Mouse (Mus musculus) heart, postnatal 10 days (tissue): ENCODE results near the gene Gm36864. TPM values are rescaled to one million over a fixed set of nuclear protein-coding genes. Genes with fewer than 3 reads are reported as not detected.
"Not testable (repeated sequence)": the region's sequence is repeated elsewhere in the genome, so short reads cannot be mapped to it uniquely, and the experiment has no call there.

Source experiments
- DNase-seq, 2 experiments: peaks; one replicate each; pipeline ENCODE4 v3.0.0; 2021
- intact Hi-C: fragments of 180-260 bp; cut with DNase I; formaldehyde crosslinking; loops from one replicate; pipeline ENCODE4 v1.15.1; 2025
- total RNA-seq, 2 experiments: library from RNA; stranded (reverse); gene quantifications; 2 replicates each; pipeline ENCODE4 v1.2.3; 2021

Gm36864 gene
- not detected for total RNA-seq

DNA sequence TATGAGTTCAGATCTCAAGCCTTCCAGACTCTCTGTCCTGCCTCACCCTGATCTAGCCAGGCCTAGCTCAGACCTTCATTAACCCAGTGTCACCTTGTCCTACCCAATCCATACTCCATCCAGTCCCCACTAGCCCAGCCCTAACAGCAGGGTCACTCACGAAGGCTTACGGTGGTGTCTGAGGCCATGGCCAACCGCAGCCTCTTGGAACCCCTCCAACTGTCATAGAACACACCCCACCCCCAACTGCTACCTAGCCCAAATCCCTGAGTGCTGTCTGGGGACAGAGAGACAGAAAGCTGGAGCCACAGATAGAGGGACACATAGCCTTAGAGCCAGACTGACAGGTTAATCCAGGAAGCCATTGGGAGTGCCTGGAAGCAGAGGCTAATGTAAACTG, at the start of gene Gm36864:
TSS of gene Gm36864 (plus strand) at position 269 of the 400 bp plus-strand sequence.
- no peak for DNase-seq
- intact Hi-C loops, result no loop called here

DNA sequence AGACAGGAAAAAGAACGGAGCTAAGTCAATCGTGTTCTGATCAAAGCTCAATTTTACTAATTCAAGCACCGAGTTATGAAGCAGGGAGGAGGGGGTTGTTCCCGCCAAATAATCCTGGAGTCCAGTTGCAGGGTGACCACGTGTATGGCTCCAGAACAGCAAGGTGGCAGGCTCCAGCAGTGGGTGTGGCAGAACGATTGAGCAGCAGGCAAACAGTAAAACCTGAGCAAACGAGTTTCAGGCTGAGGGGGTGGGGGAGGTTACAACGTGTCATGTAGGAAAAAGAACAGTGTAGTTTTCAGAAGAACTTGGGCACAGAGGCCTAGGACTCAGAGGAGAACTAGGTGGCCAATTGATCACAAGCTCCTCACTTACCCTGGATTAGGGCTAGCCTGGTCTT, 49.5 kb upstream of the Gm36864 start:
- DNase-seq, intact Hi-C loops: not testable (repeated sequence)

DNA sequence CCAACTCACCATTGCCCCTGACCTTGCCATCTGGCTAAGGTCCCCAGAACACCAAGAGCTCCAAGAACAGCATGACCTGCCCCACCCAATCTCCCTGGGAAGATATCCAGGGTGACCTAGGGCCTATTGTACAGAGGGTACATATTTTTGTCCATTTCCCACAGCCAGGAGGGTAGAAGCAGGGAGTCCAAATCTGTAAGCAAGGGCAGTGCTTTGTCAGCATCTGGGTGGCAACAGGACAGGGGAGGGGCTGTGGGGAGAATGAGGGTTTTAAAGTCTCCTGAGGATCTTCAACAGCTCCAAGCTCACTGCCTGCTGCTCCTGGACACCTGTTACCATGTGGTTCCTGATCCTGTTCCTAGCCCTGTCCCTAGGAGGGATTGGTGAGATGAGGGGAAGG, 48.0 kb upstream of the Gm36864 start, which contains the start of gene Klk1b24:
TSS of gene Klk1b24 (plus strand) at position 301 of the 400 bp plus-strand sequence.
- DNase-seq, intact Hi-C loops: not testable (repeated sequence)

DNA sequence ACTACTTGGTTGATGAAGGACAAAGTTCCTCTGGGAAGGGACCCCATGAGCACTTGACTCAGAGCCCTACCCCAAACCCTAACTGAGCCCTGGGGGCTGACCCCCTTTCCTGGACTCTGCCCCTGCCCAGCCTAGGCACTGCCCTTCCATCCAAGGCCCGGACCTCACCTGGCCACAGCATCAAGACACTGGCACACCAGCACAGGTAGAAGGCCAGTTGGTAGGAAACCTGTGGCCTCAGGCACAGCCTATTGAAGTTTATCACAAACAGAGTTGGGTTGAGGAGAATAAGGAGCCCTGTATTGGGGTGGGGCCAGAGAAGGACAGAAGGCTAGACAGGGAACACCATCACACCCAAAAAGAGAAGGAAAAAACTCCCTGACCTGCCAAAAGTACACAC, 42.5 kb upstream of the Gm36864 start:
- DNase-seq, intact Hi-C loops: not testable (repeated sequence)

DNA sequence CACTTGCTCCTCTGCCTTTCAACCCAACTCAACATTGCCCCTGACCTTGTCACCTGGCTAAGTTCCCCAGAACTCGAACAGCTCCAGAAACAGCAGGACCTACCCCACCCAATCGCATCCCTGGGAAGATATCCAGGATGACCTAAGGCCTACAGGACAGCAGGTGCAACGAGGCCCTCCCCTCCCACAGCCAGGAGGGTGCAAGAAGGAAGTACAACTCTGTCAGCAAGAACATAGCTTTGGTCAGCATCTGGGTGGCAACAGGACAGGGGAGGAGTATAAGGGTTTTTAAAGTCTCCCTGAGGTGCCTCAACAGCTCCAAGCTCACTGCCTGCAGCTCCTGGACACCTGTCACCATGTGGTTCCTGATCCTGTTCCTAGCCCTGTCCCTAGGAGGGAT, 38.1 kb upstream of the Gm36864 start, which contains the start of gene Klk1b3:
TSS of gene Klk1b3 (plus strand) at position 301 of the 400 bp plus-strand sequence.
- intact Hi-C loops, result no loop called here
- DNase-seq, result no peak

DNA sequence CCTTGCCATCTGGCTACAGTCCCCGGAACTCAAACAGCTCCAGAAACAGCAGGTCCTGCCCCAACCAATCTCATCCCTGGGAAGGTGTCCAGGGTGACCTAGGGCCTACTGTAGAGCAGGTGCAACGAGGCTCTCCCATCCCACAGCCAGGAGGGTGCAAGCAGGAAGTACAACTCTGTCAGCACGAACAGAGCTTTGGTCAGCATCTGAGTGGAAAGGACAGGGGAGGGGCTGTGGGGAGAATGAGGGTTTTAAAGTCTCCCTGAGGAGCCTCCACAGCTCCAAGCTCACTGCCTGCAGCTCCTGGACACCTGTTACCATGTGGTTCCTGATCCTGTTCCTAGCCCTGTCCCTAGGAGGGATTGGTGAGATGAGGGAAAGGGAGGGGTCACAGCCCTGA, 28.8 kb upstream of the Gm36864 start, which contains the start of gene Klk1b4:
TSS of gene Klk1b4 (plus strand) at position 301 of the 400 bp plus-strand sequence.
- intact Hi-C loops, DNase-seq: not testable (repeated sequence)

DNA sequence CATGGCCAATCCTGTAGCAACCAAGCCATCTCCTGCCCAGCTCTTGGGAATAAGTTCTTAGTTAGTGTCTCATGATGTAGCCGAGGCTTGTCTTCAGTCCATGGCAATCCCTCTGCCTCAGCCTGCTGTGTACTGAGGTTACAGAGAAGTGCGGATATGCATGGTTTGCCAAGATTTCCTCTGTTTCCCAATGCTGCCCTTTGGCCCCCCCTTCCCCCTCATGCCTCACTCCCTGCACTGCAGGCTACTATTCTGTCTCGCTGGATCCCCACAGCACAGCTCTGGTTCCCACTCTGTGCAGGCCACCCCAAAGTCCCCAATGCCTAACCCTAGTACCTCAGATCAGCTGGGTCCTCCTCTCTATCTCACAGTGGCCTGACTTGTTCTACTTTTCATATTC, 27.7 kb upstream of the Gm36864 start:
- DNase-seq, result no peak
- intact Hi-C loops, result no loop called here

DNA sequence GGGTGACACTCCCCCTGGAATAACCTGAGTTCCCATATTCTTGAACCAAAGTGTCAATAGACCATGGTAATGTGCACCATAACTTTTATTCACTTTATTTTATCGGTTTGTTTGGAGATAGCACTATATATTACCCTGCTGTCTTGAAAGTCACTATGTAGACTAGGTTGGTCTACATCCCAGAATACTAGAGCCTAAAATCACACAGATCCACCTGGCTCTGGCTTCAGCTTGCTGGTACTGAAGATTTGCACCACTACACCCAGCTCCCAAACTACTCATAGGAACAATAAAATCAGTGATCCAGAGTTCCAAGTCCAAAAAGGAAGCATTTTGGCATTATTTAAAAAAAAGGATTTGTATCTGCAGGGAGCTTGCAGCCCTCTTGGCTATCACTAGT, 20.3 kb upstream of the Gm36864 start, which contains the start of gene Klk1b5:
TSS of gene Klk1b5 (plus strand) at position 301 of the 400 bp plus-strand sequence.
- intact Hi-C loops, result no loop called here
- DNase-seq, result no peak

DNA sequence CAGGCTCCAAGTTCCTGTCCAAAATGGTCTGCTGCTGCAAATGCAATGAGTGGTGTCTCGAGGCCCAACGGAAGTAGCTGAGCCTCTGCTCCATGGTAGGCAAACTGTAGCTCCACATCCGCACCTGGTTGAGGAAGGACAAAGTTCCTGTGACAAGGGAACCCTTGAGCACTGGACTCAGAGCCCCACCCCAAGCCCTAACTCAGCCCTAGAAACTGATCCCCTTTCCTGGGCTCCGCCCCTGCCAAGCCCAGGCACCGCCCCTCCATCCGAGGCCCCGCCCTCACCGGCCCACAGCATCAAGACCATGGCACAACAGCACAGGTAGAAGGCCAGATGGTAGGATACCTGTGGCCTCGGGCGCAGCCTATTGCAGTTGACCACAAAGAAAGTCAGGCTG, 14.4 kb upstream of the Gm36864 start:
- DNase-seq, intact Hi-C loops: not testable (repeated sequence)

DNA sequence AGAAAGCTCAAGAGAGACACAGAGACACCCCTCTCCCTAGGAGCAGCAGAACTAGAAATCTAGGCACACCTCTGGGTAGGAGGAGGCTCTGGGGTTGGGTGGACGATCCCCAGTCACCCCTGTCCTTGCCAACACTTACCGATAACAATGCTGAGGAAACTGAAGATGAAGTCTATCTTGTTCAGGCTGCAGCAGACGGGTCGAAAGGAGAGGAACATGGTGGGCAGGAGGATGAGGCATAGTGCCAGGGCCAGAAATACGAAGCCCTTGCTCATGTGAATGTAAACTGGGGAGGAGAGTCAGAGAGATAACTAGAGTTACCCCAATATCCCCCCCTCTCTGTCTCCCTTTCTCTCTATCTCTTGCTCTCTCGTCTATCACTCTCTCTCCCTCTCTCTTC, 13.6 kb upstream of the Gm36864 start:
- DNase-seq, intact Hi-C loops: not testable (repeated sequence)

DNA sequence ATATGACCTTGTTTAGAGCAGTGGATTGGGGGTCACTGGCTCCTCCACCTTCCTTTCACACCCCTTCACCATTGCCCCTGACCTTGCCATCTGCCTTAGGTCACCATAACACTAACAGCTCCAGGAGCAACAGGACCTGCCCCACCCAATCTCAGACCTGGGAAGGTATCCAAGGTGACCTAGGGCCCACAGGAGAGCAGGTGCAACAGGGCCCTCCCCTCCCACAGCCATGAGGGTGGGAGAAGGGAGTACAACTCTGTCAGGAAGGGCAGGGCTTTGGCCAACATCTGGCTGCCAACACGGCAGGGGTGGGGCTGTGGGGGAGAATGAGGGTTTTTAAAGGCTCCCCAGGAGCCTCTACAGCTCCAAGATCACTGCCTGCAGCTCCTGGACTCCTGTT, 10.9 kb upstream of the Gm36864 start, which contains the start of gene Klk1:
TSS of gene Klk1 (plus strand) at position 285 of the 400 bp plus-strand sequence.
- intact Hi-C loops, result no loop called here
- no peak for DNase-seq

DNA sequence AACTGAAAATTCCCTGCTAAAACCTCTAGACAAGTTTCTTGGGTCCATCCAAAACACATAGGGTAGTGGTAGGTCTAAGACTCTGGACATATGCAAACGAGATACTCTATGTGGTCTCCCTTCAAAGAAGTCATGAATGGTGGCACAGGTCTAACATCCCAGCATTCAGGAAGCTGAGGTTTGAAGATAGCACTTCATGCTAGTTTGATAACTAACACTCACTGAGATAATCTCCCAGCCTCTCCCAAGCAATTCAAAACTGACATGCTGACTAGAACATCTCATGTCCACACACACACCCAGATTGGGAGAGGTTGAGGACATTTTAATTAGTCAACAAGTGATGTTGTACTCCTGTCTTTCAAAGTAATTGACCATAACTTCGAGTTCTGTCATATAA, 3.9 kb downstream of the Gm36864 start:
- intact Hi-C loops, result loop anchor here (10.0 kb wide), 2 partner anchors 565 to 795 kb away; partner anchors contain the start of genes Cldnd2, Ctu1, Etfb and Gm45233
- no peak for DNase-seq

DNA sequence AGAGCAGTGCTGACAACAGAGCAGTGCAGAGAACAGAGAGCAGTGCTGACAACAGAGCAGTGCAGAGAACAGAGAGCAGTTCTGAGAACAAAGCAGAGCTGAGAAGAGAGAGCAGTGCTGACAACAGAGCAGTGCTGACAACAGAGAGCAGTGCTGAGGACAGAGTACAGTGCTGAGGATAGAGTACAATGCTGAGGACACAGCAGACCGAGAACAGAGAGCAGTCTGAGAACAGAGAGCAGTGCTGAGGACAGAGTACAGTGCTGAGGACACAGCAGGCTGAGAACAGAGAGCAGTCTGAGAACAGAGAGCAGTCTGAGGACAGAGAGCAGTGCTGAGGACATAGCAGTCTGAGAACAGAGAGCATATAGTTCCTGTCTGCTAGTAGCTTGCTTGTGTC, 4.7 kb downstream of the Gm36864 start:
- no peak for DNase-seq
- intact Hi-C loops, result loop anchor here (10.0 kb wide), 2 partner anchors 566 to 796 kb away; partner anchors contain the start of genes Cldnd2, Ctu1, Etfb and Gm45233

DNA sequence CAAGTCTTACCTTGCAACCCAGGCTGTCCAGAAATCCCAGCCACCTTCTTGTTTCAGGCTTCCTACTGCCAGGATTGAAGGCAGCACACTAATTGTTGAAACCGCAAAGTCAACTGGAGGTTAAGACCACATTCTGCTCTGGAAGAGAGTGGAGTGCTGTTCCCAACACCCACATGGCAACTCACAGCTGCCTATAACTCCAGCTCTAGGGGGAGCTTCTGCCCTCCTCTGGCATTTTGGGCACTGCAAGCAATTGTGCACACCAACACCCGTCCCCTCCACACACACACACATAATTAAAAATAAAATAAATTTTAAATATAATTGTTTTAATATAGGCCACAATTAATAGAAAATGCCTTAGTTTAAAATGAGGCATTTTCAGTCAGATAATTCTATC, 5.2 kb downstream of the Gm36864 start:
- intact Hi-C loops, result loop anchor here (10.0 kb wide), 2 partner anchors 566 to 796 kb away; partner anchors contain the start of genes Cldnd2, Ctu1, Etfb and Gm45233
- no peak for DNase-seq

DNA sequence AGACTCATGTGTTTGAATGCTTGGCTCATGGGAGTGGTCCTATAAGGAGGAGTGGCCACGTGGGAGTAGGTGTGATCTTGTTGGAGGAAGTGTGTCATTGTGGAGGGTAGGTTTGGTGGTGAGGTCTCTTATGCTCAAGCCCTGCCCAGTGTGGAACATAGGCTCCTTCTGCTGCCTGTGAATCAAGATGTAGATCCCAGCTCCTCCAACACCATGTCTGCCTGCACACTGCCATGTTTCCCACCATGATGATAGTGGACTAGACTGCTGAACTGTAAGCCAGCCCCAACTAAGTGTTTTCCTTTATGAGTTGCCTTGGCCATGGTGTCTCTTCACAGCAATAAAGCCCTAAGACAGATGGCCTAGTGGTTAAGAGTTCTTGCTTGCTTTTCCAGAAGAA, 8.1 kb downstream of the Gm36864 start:
- DNase-seq, result no peak
- intact Hi-C loops, result loop anchor here (10.0 kb wide), 2 partner anchors 569 to 799 kb away; partner anchors contain the start of genes Cldnd2, Ctu1, Etfb and Gm45233

DNA sequence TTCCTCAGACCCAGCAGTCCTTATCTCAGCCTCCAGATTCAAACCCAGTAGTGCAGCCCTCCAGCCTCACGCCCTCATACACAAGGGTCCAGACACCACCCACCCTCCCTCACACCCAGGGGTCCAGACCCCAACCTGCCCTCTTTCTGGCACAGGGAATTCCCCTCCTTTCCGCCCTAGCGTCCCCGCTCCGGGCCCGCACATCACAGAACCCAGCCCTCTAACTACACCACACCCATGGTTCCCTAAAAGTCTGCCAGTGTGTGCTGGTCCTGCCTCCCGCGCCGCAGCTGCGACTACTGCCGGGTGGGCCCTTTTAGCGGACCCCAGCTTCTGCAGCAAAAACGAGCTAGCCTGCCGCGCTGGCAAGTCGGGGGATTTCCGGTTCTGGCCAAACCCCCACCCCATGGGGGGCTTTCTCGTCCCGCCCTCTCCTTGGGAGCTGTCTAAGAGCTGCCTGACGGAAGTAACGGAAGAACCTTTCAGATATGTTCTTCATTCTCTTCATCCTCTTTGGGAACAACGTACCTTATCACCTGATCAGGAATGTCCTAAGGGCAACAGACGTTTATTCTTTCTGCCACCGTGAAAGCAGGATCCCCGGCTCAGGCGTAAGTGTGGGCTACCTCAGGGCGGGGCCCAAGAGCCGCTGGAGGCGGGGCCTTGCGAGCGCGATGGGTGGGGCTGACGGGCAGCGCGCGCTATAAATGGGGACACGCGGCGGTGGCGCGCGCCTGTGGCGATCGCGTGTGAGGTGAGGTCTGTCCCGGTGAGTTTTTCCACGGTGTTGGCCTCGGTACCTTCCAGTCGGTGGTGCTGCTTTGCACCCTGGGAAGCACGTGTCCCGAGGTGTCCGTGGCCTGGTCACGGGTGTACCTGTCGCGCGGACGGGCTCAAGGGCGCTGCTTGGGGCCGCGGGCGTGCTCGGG, 10.3 kb downstream of the Gm36864 start, which contains the start of the genes 1700028J19Rik and 2410002F23Rik:
TSS of gene 1700028J19Rik (minus strand) at position 641 of the 929 bp plus-strand sequence.
TSS of gene 2410002F23Rik (plus strand) at position 668 of the 929 bp plus-strand sequence.
- DNase-seq, result peak; percentile 94 to 95
- intact Hi-C loops, result loop anchor here (5.0 to 10.0 kb wide), 3 partner anchors 301 to 802 kb away; partner anchors contain the start of genes Cldnd2, Ctu1, Etfb and Gm45233

DNA sequence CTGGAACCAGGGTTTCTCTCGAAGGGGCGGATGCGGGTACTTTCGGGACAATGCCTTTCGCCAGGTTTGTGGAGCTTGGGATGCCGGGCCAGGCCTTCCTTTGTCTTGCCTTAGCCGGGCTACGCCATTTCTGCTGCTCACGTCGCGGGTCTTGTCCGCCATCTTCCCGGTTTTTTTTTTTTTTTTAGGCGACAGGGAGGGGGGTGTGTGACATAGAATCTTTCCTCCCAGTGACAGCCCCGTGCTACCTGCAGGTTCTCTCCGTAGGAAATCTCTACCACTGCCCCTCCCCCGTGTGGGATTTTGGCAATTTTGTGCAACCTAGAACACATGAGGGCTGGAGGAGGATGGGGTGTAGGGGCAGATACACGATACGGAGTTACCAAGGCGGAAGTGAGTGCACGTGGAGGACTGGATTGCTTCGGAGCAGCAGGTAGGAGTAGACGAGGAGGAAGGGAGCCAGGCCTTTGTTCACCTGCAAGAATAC, 11.1 kb downstream of the Gm36864 start:
- DNase-seq, result no peak
- intact Hi-C loops, result loop anchor here (5.0 to 10.0 kb wide), 3 partner anchors 300 to 802 kb away; partner anchors contain the start of genes Cldnd2, Ctu1, Etfb and Gm45233

DNA sequence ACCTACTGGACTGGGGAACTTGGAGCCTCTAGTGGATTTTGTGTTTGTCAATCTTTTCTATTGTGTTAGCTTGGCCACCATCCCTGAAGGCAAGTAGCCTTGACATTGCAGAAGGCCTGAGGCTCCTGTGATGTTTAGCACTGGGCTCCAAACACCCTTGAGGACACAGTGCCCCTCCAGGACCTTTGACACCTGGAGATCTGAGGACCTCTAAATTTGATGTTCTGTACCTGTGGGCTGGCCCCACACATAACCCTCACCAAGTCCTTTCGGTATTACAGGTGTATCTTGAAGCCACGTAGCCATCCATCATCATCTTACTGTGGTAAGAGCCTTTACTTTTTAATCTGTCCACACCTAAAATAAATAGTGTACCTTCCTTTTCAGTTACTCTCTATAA, 12.0 kb downstream of the Gm36864 start:
- intact Hi-C loops, result loop anchor here (2.0 to 10.0 kb wide), 4 partner anchors 59 to 803 kb away; partner anchors contain the start of genes Cldnd2, Clec11a, Ctu1 and Etfb
- no peak for DNase-seq

DNA sequence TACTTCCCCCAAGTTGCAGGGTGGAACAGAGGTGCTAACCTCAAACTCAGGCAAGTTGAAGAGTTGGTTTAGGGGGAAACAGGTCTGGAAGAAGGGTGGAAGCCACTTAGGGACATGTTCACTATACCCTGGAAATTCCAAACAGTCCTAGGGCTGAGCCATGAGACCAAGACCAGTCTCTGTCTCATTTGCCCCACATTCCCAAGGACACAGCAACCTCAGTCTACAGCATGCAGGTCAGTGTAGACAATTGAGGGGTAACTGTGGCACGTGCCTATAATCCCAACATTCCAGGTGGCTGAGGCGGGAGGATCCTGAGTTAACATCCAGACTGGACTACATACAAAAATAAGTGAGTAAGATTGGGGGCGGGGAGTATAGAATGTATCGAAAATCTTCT, 13.3 kb downstream of the Gm36864 start:
- intact Hi-C loops, result loop anchor here (2.0 to 10.0 kb wide), 4 partner anchors 58 to 804 kb away; partner anchors contain the start of genes Cldnd2, Clec11a, Ctu1 and Etfb
- no peak for DNase-seq

DNA sequence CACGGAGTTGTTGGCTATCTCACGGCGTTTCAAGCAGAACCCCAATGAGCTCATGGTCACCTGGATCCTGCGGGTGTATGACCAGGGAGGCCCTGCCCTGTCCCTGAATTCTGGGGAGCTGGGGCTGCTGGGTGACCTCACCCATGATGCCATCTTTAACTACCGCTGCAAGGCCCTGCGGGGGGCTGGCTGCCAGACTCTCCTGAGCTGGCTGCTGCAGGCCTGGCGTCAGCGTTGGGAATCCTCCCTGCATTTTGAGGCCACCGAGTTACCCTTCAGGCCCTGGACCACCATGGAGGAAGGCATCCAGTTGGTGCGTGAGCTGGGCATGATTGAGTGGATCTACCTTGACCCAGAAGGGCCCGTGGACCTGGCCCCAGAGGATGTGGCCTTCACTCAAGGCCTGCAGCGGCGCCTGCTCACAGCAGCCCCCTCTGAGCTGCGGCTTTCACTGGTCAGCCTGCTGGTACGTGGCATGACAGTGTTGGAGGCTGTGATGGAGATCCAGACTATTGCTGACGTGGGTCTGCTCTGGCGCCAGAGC, 14.8 kb downstream of the Gm36864 start:
- intact Hi-C loops, DNase-seq: not testable (repeated sequence)
